Mouse (Mus musculus) testis, adult 2 months (tissue): Measurements from ENCODE around the gene Zfp1.
A peak's percentile ranks its signal among the peaks of the same experiment; 100 is the strongest.

Source experiments
- CTCF ChIP-seq: fragments of 200-500 bp; IDR thresholded peaks from 2 replicates; pipeline ENCODE4 v1.5.1; 2012; ENCODE audit warnings: low read depth, mild to moderate bottlenecking, inconsistent platforms, low read length, moderate library complexity; ENCODE audit not compliant: control insufficient read depth, insufficient read depth, insufficient replicate concordance
- POLR2A ChIP-seq: fragments of 200-500 bp; IDR thresholded peaks from 2 replicates; pipeline ENCODE4 v1.6.1; 2012; ENCODE audit warnings: low read depth, mild to moderate bottlenecking, inconsistent platforms, low read length, moderate library complexity; ENCODE audit not compliant: control insufficient read depth

DNA sequence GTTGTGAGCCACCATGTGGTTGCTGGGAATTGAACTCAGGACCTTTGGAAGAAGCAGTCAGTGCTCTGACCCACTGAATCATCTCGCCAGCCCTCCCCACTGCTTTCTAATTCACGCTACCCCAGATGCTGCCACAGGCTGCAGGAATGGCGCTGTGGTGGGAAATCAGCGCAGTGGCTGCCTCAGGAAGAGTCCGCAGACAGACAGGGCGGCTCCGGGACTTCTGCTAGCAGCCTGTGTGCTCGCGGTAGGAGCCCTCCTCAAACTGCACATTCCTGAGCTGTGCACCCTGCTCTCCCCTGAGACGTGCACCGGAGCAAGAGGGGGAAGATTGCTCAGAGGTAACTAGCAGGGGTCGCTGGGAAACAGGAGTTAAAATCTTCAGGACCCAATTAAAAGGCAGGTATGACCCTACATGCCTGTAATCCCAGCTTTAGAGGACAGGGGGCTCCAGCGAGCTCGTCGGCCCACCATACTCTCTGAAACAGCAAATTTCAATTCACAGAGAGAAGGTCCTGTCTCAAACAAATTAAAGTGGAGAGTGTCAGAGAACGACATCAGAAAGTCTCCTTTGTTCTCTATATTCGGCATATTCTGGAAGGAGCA, 37.3 kb downstream of the Zfp1 start:
- TF ChIP-seq CTCF (peak; percentile 43; the same call in 1 of the 2 replicates), POLR2A (no peak)
